Mouse (Mus musculus) embryonic facial prominence, embryonic 15.5 days (tissue): Measurements from ENCODE around the gene Agap1. TPM values are rescaled to one million over a fixed set of nuclear protein-coding genes. Genes with fewer than 3 reads are reported as not detected.

Experiments
- ATAC-seq: fragments of 200-750 bp; cut with Nextera tagmentation; 2 replicates; pipeline ENCODE4 v1.8.0; 2017; ENCODE audit warnings: low read depth, moderate TSS enrichment; ENCODE audit not compliant: insufficient number of reproducible peaks, low FRiP score, low TSS enrichment
- H3K27ac ChIP-seq: fragments of 300-500 bp; sonication (generic); replicated peaks from 2 replicates; pipeline ENCODE4 v1.5.1; 2015; ENCODE audit warnings: mild to moderate bottlenecking, inconsistent platforms
- H3K27me3 ChIP-seq: fragments of 300-500 bp; sonication (generic); 2 replicates; pipeline ENCODE4 v1.6.1; 2015; ENCODE audit warnings: inconsistent platforms
- H3K36me3 ChIP-seq: fragments of 300-500 bp; sonication (generic); 2 replicates; pipeline ENCODE4 v1.6.1; 2015; ENCODE audit warnings: mild to moderate bottlenecking, inconsistent platforms
- H3K4me1 ChIP-seq: fragments of 300-500 bp; sonication (generic); 2 replicates; pipeline ENCODE4 v1.6.1; 2015; ENCODE audit warnings: inconsistent platforms
- H3K4me2 ChIP-seq: fragments of 300-500 bp; sonication (generic); replicated peaks from 2 replicates; pipeline ENCODE4 v1.6.1; 2015; ENCODE audit warnings: mild to moderate bottlenecking, inconsistent platforms
- H3K4me3 ChIP-seq: fragments of 300-500 bp; sonication (generic); replicated peaks from 2 replicates; pipeline ENCODE4 v1.5.1; 2015; ENCODE audit warnings: mild to moderate bottlenecking, inconsistent platforms
- H3K9ac ChIP-seq: fragments of 300-500 bp; sonication (generic); 2 replicates; pipeline ENCODE4 v1.6.1; 2015; ENCODE audit warnings: inconsistent platforms
- H3K9me3 ChIP-seq: fragments of 300-500 bp; sonication (generic); replicated peaks from 2 replicates; pipeline ENCODE4 v1.6.1; 2016; ENCODE audit warnings: inconsistent platforms
- WGBS: fragments of 180-500 bp; shearing (Covaris S2); methylation state at CpG from one replicate; pipeline ENCODE4 v1.1.7; 2015; 5-methylcytosine and 5-hydroxymethylcytosine counted together
- polyA plus RNA-seq: library from polyadenylated mRNA; unstranded; fragments of >200 nt; fragmentation: Nextera tagmentation; extraction: Ambion mirVana; gene quantifications from 2 replicates; pipeline ENCODE4 v1.2.1, GENCODE M21; 2015

Agap1 gene
- polyA plus RNA-seq, 1 experiment from 2014 or later: 13.4 TPM

GRCm38 (mm10) chr1:89509196-89509595, 54.6 kb downstream of the Agap1 start:
- Histone ChIP-seq H3K9me3 (no peaks in the 10 kb centered on the region), H3K9ac (no peak overlapping the region), H3K27me3 (no peaks in the 10 kb centered on the region), H3K4me1 (peaks cover 31% of the 10 kb centered on the region), H3K4me3 (no peak overlapping the region), H3K27ac (peak overlapping the region; percentile 12; the same call in 1 of the 2 replicates), H3K36me3 (no peaks in the 10 kb centered on the region), H3K4me2 (no peak overlapping the region)
- no peak for ATAC-seq
- 42% methylated on average over 2 of the region's 2 CpGs for WGBS

GRCm38 (mm10) chr1:89509763-89510340, 55.2 kb downstream of the Agap1 start:
- H3K9me3 ChIP-seq: no peaks in the 10 kb centered on the region
- no peak for ATAC-seq
- H3K4me3 ChIP-seq: no peak overlapping the region
- no peak overlapping the region for H3K9ac ChIP-seq
- WGBS: 42% methylated on average over 8 of the region's 8 CpGs
- peak overlapping the region; percentile 25 for H3K27ac ChIP-seq
- no peaks in the 10 kb centered on the region for H3K27me3 ChIP-seq
- H3K4me2 ChIP-seq: no peak overlapping the region
- H3K36me3 ChIP-seq: no peaks in the 10 kb centered on the region
- peaks cover 33% of the 10 kb centered on the region for H3K4me1 ChIP-seq

GRCm38 (mm10) chr1:89510731-89511130, 56.1 kb downstream of the Agap1 start:
- Histone ChIP-seq H3K9ac (no peak overlapping the region), H3K4me3 (no peak overlapping the region), H3K4me2 (no peak overlapping the region), H3K4me1 (peaks cover 33% of the 10 kb centered on the region), H3K9me3 (no peaks in the 10 kb centered on the region), H3K36me3 (no peaks in the 10 kb centered on the region), H3K27ac (no peak overlapping the region), H3K27me3 (no peaks in the 10 kb centered on the region)
- ATAC-seq: no peak
- WGBS: 45% methylated on average over 8 of the region's 8 CpGs

- 58% methylated on average over 8 of the region's 8 CpGs for WGBS
- Histone ChIP-seq H3K9me3 (no peaks in the 10 kb centered on the region), H3K4me2 (no peak overlapping the region), H3K27ac (no peak overlapping the region), H3K9ac (no peak overlapping the region), H3K4me1 (peaks cover 49% of the 10 kb centered on the region), H3K4me3 (no peak overlapping the region), H3K27me3 (no peaks in the 10 kb centered on the region), H3K36me3 (no peaks in the 10 kb centered on the region)
- ATAC-seq: no peak
Observed at GRCm38 (mm10) chr1:89513616-89514283, 59.1 kb downstream of the Agap1 start.

- H3K4me1 ChIP-seq: peaks cover 40% of the 10 kb centered on the region
- 78% methylated on average over 11 of the region's 11 CpGs for WGBS
- no peak overlapping the region for H3K9ac ChIP-seq
- ATAC-seq: no peak
- no peaks in the 10 kb centered on the region for H3K36me3 ChIP-seq
- no peak overlapping the region for H3K4me3 ChIP-seq
- no peak overlapping the region for H3K27ac ChIP-seq
- H3K9me3 ChIP-seq: no peaks in the 10 kb centered on the region
- no peak overlapping the region for H3K4me2 ChIP-seq
- no peaks in the 10 kb centered on the region for H3K27me3 ChIP-seq
Observed at GRCm38 (mm10) chr1:89515808-89516560, 61.4 kb downstream of the Agap1 start.

- H3K4me1 ChIP-seq: peaks cover 47% of the 10 kb centered on the region
- H3K4me2 ChIP-seq: no peak overlapping the region
- ATAC-seq: no peak
- no peaks in the 10 kb centered on the region for H3K9me3 ChIP-seq
- H3K9ac ChIP-seq: no peak overlapping the region
- no peak overlapping the region for H3K4me3 ChIP-seq
- H3K27me3 ChIP-seq: no peaks in the 10 kb centered on the region
- H3K27ac ChIP-seq: no peak overlapping the region
- 19% methylated on average over 5 of the region's 5 CpGs for WGBS
- H3K36me3 ChIP-seq: no peaks in the 10 kb centered on the region
Observed at GRCm38 (mm10) chr1:89517817-89518216, 63.2 kb downstream of the Agap1 start.

GRCm38 (mm10) chr1:89519914-89520643, 65.5 kb downstream of the Agap1 start:
- Histone ChIP-seq H3K4me3 (no peak overlapping the region), H3K4me2 (no peak overlapping the region), H3K27me3 (no peaks in the 10 kb centered on the region), H3K27ac (no peak overlapping the region), H3K9ac (no peak overlapping the region), H3K4me1 (peaks cover 54% of the 10 kb centered on the region), H3K9me3 (no peaks in the 10 kb centered on the region), H3K36me3 (no peaks in the 10 kb centered on the region)
- 73% methylated on average over 17 of the region's 17 CpGs for WGBS
- no peak for ATAC-seq

- H3K4me1 ChIP-seq: peaks cover 65% of the 10 kb centered on the region
- no peaks in the 10 kb centered on the region for H3K36me3 ChIP-seq
- no peak for ATAC-seq
- H3K9me3 ChIP-seq: no peaks in the 10 kb centered on the region
- H3K4me2 ChIP-seq: no peak overlapping the region
- H3K9ac ChIP-seq: no peak overlapping the region
- no peak overlapping the region for H3K27ac ChIP-seq
- 75% methylated on average over 11 of the region's 11 CpGs for WGBS
- H3K27me3 ChIP-seq: no peaks in the 10 kb centered on the region
- no peak overlapping the region for H3K4me3 ChIP-seq
Observed at GRCm38 (mm10) chr1:89521406-89521805, 66.8 kb downstream of the Agap1 start.

GRCm38 (mm10) chr1:89521935-89522535, 67.4 kb downstream of the Agap1 start:
- Histone ChIP-seq H3K9me3 (no peaks in the 10 kb centered on the region), H3K27ac (peak overlapping the region; percentile 28; the same call in 1 of the 2 replicates), H3K9ac (no peak overlapping the region), H3K4me1 (peaks cover 60% of the 10 kb centered on the region), H3K4me2 (no peak overlapping the region), H3K36me3 (no peaks in the 10 kb centered on the region), H3K4me3 (no peak overlapping the region), H3K27me3 (no peaks in the 10 kb centered on the region)
- no peak for ATAC-seq
- 64% methylated on average over 17 of the region's 17 CpGs for WGBS

GRCm38 (mm10) chr1:89524369-89524768, 69.8 kb downstream of the Agap1 start:
- no peak for ATAC-seq
- no peak overlapping the region for H3K4me2 ChIP-seq
- H3K27me3 ChIP-seq: no peaks in the 10 kb centered on the region
- H3K9ac ChIP-seq: no peak overlapping the region
- H3K4me1 ChIP-seq: peaks cover 52% of the 10 kb centered on the region
- H3K9me3 ChIP-seq: no peaks in the 10 kb centered on the region
- no peak overlapping the region for H3K27ac ChIP-seq
- WGBS: 4% methylated on average over 4 of the region's 4 CpGs
- no peak overlapping the region for H3K4me3 ChIP-seq
- H3K36me3 ChIP-seq: no peaks in the 10 kb centered on the region

- Histone ChIP-seq H3K36me3 (no peaks in the 10 kb centered on the region), H3K27me3 (no peaks in the 10 kb centered on the region), H3K4me3 (no peak overlapping the region), H3K4me2 (no peak overlapping the region), H3K9me3 (no peaks in the 10 kb centered on the region), H3K4me1 (peaks cover 52% of the 10 kb centered on the region), H3K27ac (no peak overlapping the region), H3K9ac (no peak overlapping the region)
- no peak for ATAC-seq
- 77% methylated on average over 4 of the region's 4 CpGs for WGBS
Observed at GRCm38 (mm10) chr1:89524998-89525397, 70.4 kb downstream of the Agap1 start.
